Mouse (Mus musculus) induced T-regulatory cell, adult 2 months (primary cell): ENCODE data around the gene Slc22a14.
"Not testable (repeated sequence)": the region's sequence is repeated elsewhere in the genome, so short reads cannot be mapped to it uniquely, and the experiment has no call there.

ENCODE experiments used
- DNase-seq: peaks from one replicate; pipeline ENCODE4 v3.0.0-alpha.2; 2012; ENCODE audit warnings: low read depth

Gene Slc22a14

DNA sequence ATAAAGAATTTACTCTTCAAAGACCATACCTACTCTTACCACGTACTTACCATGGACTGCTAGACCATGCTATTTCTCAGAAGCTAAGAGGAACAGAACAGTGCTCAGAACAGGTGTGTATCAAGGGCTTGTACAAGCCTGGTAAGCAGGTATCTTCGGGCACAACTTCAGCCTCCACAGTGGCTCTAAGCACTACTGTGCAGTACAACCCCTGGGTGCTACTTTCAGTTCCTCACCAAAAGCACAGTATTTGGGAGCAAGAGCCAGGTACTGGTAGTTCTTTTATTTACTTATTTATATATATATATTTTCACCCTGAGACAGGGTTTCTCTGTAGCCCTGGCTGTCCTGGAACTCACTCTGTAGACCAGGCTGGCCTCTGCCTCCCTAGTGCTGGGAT, 104.5 kb downstream of the Slc22a14 start:
- no peak for DNase-seq

DNA sequence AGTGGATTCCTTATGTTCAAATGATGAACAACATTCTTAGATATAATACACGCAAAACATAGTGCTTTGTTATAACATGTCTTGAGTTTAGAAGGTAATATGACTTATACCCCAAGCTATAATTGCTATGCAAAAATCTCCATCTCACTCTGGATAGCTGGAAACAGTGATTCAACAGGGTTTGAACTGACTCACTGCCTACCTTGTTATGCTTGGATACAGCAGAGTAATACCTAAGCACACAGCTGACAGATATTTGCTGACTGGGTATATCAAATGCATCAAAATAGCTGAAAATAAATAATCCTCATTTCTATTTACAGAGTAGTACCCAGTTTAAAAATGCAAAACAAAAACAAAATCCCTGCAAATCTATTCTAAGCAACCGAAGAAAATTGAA, 106.6 kb downstream of the Slc22a14 start:
- DNase-seq: no peak

DNA sequence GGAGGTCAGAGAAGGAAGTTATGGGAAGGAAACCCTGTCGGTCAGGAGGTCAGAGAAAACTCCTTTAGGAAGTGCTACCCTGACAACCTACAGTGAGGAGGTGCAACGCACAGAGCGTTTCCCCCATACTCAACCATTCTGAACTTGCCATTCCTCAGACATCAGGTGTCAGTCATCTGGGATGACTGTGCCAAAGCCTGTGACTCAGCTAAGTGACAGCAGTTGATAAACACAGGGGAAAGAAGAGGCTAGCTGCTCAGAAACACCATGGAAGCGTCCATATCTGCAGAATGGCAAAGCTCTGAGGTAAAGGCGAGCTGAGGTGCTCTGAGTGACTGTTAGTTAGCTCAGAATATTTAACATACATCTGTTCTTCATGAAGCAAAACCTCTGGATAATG, 107.2 kb downstream of the Slc22a14 start:
- DNase-seq: no peak

DNA sequence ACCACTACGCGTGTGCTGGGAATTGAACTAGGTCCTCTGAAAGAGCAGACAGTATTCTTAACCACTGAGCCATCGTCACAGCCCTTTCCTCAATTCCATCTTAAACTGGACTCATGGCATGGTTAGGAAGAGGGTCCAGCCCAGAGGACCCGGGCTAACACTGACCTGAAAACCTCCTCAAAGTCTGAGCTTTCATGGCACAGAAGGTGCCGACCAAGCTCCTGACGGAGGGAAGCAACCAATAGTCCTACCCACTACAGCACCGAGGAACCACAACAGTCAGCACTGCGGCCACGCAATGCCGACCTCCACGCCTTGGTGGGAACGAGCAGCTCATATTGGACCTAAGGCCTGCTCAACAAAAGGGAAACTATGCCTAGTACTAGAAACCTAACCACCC, 109.2 kb downstream of the Slc22a14 start:
- DNase-seq: no peak

DNA sequence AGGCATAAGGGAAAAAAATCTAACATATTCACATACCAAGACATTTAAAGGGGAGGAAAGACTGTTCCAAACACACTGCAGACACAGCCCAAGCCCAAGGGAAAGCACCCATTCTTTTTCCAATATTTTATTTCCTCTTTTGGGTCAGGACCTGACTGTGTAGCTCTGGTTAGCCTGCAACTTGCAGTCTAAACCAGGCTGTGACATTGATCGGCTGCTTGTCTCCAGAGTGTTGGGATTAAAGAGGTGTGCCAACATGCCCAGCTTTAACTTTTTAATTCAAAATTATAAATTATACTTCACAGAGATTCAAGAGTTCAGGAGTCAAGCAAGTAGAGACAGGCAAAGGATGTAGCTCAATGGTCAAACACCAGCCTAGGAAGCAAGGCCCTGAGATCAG, 110.3 kb downstream of the Slc22a14 start:
- DNase-seq: no peak

DNA sequence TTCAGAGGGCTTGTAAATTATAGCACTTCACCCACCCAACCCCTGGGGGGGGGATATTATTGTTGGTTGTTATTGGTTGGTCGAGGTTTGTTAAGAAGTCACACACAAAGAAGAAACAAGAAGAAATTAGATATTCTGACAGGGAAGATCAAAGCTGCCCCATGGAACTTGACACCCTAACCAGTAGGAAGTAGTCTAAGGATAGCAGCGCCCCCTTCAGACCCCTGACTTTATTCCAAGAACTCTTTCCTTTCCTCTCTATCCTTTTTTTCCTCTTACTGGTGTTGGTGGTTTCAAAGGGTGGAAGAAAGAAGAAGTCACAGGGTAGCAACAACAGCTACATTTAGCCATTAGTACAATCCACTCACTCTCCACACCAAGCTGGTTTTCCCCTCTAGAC, 111.2 kb downstream of the Slc22a14 start:
- no peak for DNase-seq

DNA sequence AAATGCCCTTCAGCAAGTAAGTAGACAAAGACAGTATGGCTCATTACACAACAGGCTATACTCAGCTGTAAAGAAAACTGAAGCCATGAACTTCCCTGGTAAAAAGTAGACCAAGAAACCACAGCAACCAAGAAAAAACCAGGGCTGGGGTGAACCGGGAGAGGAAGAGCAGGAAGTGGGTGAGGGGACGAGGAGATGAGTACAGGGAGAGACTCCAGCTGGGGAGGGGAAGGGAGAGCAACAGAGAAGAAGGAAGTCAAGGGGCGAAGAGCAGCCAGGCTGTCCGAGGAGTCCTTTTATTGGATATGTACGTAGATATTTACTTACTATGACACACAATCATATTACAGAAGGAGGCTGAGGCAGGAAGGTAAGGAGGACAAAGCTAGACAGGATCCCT, 117.4 kb downstream of the Slc22a14 start:
- no peak for DNase-seq

DNA sequence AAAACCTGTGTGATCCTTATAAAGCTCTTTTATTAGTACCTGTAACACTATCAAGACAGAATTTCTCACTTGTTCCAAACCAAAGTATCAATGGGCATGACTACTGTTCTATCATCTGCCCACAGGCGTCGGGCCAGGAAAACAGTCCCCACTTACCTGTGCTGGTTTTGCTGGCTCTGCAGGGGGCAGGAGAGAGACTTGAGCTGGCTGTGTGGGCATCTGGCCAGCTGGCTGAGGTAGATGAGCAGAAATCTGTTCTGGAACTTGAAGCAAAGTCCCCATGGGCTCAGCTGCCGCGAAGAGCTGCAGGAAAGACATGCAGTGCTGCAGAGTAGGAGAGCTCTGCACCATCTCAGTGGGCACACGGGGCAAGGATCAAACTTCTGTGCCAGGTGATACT, 118.5 kb downstream of the Slc22a14 start:
- no peak for DNase-seq

DNA sequence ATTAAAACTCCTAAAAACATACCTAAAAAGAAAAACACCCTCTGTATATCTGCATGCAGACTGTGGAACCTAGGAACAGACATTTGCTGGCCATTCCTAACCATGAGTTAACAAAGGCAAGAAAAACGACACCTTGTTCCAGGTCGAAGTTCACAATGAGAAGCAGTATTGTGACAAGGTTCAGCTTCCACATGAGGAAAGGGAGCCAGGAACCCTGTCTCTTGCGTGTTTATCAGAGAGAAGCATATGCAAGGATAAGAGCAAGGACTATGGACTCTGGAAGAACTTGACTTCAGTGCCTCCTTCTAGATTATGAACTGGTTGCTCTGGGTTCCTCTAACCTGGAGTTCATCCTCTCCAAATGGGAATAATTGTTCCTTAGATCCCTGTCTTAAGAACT, 121.4 kb downstream of the Slc22a14 start:
- DNase-seq: no peak

DNA sequence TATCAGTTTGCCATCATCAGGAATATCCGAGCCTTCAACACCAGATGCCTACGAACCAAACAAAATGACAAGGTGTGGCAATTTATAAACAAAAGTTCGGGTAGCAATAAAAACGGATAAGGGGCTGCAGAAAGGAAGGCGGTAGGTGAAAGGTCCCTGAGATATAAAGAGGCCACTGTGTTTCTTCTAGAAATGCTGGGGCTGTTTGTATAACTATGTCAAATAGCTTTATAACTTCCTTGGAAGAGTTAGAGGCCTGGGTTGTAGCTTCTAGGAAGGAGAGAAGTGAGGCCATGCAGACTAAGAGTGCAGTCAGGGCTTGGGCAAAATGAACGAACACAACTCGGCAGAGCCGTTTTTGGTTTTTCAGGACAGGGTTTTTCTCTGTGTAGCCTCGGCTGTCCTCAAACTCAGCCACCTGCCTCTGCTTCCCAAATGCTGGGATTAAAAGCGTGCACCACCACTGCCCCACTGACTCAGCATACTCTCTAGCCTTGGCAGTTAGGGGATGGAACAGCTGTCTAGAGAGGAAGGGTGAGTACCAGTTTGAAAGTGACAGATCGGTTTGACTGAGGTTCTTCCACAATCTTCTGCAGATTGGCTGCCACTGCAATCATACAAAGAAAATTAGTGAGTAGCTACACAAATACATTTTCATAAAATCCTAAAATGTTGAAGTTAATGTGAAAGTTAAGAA, 124.0 kb downstream of the Slc22a14 start:
- no peak for DNase-seq

DNA sequence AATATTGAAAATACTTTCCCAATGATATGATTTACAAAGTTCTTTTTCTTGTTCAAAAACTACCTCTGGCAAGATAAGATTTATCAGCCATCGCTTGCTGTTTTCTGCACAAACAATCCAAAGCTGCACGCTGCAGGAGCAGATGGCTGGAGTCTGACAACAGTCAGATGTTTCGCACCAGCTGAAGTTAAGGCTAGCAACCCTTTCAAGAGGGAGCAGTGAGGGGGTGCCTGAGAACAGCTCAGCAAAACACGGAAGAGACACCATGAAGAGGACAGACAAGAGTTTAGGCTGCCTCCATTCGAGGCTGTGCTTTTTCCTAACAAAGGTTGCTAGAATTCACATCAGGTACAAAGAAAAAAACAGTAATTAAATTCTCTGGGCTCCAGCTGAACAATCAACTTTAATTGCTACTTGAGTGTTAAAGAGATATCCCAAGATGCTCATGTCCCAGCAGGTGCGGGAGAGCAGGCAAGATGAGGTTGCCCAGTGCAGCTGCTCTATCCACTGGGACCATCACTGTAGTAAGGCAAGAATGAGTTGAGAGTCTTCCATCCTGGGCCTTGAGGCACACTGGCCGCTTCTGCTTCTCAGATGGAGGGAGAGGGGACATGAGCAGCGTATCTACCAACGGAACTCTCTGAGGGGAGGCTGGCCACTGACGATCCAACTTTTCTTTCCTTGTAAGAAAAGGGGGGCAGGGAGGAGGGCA, 124.9 kb downstream of the Slc22a14 start:
- no peak for DNase-seq

DNA sequence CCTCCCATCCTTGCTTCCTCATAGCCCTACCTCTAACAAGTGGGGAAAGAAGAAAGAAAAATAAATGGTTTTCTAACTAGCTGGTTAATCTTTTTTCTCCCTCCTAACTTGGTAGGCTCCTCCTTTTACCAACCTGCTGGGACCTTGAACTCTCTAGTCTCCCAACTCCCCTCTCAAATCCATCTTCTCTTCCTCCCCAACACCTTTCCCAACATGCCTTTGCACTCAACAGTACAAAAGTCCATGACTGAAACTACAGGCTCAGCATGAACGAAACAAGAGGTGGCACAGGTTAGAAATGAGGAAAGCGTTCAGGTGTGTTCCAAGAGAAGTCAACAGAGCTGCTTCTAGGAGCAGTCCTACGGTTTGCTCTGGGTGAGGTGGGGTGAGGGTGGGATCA, 126.1 kb downstream of the Slc22a14 start:
- DNase-seq: no peak

DNA sequence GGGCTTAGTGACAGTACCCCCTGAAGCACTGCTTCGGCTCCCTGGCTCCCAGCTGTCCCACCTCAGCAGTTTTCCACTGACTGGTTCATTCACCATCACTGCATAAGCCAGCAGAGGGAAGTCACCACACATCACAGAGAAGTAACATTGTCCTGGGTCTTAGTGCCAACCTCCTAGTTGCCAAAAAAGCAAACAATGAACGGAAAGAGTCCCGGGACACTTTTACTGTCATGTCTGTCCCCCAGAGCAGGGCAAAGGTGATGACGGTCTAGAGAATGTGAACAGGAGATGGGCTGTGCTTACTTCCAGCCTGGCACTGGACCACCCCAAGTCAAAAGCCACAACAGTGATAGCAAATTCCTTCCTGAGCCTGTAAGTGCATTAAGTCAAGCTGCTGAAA, 126.6 kb downstream of the Slc22a14 start:
- no peak for DNase-seq

DNA sequence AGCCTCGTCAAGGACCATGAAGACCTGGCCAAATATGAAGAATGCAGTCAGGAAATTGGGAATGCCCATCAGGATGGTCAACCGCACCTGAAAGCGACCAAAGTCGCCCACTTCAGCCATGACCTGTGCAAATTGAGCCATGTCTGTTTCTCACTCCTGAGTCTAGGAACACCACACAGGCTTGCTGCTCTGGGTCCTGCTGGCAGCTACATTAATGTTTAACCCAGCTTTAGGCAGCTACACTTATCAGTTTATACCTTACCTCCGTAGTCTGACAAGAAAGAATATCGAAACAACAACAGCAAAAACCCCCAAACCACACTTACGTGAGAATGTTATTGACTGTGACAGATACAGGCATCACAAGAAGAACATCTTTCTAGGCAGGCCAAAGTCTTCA, 133.8 kb downstream of the Slc22a14 start:
- no peak for DNase-seq

DNA sequence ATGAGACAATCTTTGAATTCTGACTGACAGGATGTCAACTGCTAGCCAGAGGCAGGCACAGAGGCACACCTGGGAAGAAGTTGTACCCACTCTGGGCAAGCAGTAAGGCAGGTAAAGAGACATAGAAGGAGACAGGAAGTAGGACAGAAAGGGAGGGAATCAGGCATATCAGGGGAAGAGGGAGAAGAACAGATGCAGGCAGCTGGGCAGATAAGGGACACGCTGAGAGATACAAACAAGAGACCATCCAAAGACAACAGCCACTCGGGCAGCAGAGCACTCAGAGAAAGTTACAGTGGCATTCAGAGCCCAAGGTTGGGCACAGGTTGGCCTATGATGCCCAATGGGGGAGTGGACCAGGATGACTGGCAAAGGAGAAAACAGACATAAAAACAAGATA, 134.5 kb downstream of the Slc22a14 start:
- no peak for DNase-seq

DNA sequence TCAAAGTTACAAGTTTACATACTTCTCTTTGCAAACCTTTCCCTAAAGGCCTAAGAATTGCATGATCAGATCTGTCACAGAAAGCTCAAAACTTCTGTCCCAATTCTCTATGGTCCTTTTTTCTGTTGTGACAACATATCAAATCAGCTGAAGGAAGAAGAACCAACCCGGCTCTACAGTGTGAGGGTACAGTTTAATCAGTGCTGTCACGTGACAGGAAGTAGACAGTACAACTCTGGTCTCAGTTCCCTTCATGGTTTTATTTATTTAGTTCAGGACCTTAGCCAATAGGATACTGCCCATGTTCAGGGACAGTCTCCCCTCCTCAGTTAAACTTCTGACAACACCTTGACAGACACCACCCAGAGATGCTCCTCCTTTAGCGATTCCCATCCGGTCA, 145.1 kb downstream of the Slc22a14 start:
- no peak for DNase-seq

DNA sequence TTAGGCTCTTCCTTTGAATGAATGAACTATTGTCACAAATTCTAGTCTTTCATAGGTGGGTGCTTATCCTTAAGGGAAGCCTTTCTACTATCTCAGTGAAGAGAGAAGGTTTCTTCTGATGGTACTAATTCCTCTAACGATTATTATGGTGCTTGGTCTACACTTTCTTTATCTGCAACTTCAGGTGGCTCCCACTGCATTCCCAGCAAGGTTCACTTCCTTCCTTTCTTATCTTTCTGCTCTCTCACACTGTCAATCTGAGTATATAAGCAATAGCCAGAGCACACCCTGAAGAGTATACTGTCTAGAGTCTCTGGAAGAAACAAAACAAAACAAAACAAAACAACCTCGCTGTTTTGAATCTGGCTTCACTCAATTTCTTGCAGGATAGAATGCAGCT, 145.7 kb downstream of the Slc22a14 start:
- DNase-seq: no peak

DNA sequence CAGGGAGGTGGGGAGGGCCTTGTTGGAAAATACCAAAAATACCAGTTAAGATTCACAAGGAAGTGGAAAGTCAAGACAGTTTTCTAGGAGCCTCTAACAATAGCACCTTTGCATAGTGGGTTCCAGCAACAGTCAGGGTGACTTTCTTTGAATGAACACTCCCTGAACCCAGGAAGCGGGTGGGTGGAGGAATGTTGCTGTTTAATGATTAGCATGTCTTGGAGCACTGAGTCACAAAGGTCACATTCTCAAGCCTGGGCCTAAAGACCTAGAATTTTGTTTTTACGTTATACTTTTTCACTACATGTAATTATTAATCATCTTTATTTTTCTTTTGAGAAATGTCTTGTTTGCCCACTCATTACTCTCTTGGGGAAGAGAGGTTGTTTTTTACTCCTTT, 150.0 kb downstream of the Slc22a14 start:
- DNase-seq: not testable (repeated sequence)

DNA sequence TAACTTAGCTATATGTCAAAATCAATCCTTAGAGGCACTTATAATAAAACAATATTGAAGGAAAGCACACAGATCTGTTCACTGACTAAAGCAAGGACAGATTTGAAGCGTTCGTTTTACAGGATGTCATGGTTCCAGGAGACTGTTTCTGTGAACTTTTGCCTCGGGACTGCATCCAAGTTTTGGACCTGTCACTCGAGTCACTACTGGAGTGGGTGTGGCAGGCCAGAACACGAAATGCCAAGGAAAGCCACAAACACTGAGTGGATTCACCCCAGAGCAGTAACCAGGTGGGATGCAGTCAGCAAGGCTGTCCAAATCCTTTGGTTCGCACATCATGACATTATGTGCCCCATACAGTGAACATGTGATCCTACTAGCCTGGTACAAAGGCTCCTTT, 150.8 kb downstream of the Slc22a14 start:
- DNase-seq: no peak

DNA sequence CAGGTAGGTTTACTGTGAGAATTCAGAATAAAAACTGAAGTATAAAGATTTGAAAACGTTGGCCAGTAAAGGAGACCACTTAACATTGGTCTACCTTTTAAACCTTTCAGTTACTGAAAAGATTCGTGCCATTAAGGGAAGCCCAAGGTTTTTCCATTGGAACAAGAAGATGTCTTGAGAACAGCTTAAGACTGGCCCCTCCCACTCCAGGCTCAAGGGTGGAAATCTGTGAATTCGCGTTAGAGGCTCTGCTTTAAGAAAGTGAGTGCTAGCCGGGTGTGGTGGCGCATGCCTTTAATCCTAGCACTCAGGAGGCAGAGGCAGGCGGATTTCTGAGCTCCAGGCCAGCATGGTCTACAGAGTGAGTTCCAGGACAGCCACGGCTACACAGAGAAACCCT, 152.4 kb downstream of the Slc22a14 start:
- no peak for DNase-seq

DNA sequence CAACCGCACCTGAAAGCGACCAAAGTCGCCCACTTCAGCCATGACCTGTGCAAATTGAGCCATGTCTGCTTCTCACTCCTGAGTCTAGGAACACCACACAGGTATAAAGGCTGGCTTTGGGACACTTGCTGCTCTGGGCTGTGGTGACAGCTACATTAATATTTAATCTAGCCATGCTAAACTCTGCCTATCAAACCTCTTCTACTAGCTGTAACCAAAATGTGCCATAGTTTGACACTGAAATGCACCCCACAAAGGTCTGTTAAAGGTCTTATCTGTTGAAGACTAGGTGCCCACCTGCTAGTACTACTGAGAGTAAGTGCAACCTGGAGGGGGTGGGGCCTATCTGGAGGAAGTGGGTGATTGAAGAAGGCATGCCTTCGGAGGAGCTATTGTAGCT, 156.4 kb downstream of the Slc22a14 start, which contains the start of gene Slc22a13:
Gene Slc22a13 (minus strand): TSS at position 101 of the 400 bp plus-strand sequence.
- DNase-seq: no peak

DNA sequence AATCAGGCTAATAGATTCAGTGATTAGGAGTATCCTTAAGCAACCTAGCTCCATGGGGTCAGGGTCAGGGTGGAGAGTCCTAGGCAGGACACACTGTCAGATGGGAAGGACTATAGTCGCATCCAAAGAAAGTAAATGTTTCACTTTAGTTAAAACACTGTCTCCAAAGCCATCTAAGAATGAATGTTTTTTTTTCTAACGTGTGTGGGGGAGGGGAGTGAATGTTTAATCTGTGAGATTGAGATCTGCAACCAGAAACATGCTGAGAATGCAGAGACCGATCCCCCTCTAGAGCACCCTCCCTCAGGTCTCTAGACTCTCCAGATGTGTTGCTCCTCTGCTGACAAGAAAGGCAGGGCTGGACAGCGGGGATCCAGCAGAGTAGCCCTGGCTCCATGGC, 158.2 kb downstream of the Slc22a14 start:
- DNase-seq: no peak

DNA sequence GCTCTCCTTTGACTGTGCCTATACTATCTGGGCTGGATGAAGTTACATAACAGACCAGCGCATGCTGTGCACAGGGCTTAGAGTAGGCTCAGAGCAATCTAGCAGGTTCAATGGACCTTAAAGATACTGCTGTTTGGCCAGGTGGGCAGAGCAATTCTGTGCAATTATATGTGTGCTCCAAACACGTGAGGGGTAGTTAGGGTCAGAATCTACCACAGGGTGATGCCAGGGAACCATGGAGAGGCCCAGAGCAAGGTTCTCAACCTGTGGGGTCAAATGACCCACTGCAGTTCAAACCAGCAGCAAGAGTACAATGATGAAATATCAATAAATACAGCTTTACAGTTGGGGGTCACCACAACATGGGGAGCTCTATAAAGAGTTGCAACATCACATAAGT, 158.7 kb downstream of the Slc22a14 start:
- DNase-seq: no peak

DNA sequence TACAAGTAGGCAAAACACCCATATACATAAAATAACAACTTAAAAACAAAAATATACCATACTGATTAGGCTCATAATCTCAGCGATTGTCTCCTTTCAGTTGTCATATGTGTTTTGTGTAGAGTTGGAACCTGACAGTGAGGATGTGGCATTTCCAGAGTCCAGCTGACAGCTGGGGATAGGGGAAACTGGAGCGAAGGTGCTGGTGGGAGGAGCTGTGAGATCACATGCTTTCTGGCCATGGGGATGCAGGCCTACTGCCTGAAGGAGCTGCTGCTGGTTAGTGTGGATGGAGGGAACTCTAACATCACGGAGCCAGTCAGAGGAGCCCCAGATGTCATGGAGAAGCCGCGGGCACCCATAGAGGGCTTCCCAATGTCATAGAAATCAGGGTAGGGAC, 159.6 kb downstream of the Slc22a14 start:
- no peak for DNase-seq
